Comparison of ENCODE assay signal across 9 mouse cellular contexts in genomic region chr17:78521361-78522153, GRCm38 (mm10). TPM values are rescaled to one million over a fixed set of nuclear protein-coding genes. Genes with fewer than 3 reads are reported as not detected.
DNase-seq lines count a peak whose midpoint lies in the region; ATAC-seq lines count a peak whose summit lies in the region.
"Had no signal": no experiment of that assay in that cellular context is flagged by ENCODE, and none has a peak within 500 bp of the region (broad histone marks: within the 10 kb centered on the region; RNA-seq: fewer than 3 reads in every experiment).

No protein-coding gene starts in this region.

- H3K4me1 ChIP-seq in neural tube, embryonic 11.5 days (ENCODE audit: control insufficient read depth, insufficient read depth, low read length), result peaks cover 8% of the 10 kb centered on the region; the same call in 1 of the 2 replicates
- no peaks in the 10 kb centered on the region for H3K4me1 ChIP-seq in hindbrain, embryonic 16.5 days (ENCODE audit: control insufficient read depth, insufficient read depth, low read depth, low read length)
- no peaks in the 10 kb centered on the region for H3K4me1 ChIP-seq in kidney, embryonic 16.5 days (ENCODE audit: insufficient read depth, low read length)

- peak; percentile 40 for DNase-seq in neural tube, embryonic 11.5 days (ENCODE audit: low spot score)
- DNase-seq in neural tube, embryonic 10.5 days (ENCODE audit: extremely low spot score, low spot score), result no peak
- peak; percentile 76 to 87 for DNase-seq in heart, adult 18-20 months
- DNase-seq in testis, postnatal 10 days (ENCODE audit: low spot score), result peak; percentile 44
- DNase-seq in c-Kit-positive CD71-positive TER-119-positive erythroid progenitor cells, embryonic 14.5 days (ENCODE audit: low spot score), result no peak
- DNase-seq in adrenal gland, adult 8-10 months, result no peak

- H3K27ac ChIP-seq in neural tube, embryonic 11.5 days (ENCODE audit: low read depth, low read length), result peak overlapping the region; percentile 45; the same call in 1 of the 2 replicates
- H3K27ac ChIP-seq in hindbrain, embryonic 16.5 days (ENCODE audit: low read depth, low read length), result no peak overlapping the region
- no peak overlapping the region for H3K27ac ChIP-seq in kidney, embryonic 16.5 days (ENCODE audit: low read length)

- no peaks in the 10 kb centered on the region for H3K9me3 ChIP-seq in neural tube, embryonic 11.5 days (ENCODE audit: control insufficient read depth, low read length)
- H3K9me3 ChIP-seq in hindbrain, embryonic 16.5 days (ENCODE audit: control insufficient read depth, low read length), result no peaks in the 10 kb centered on the region
- no peaks in the 10 kb centered on the region for H3K9me3 ChIP-seq in kidney, embryonic 16.5 days (ENCODE audit: low read length)

- no peak overlapping the region for H3K9ac ChIP-seq in neural tube, embryonic 11.5 days (ENCODE audit: low read length)
- no peak overlapping the region for H3K9ac ChIP-seq in hindbrain, embryonic 16.5 days (ENCODE audit: low read depth, low read length)
- no peak overlapping the region for H3K9ac ChIP-seq in kidney, embryonic 16.5 days (replicated peaks; ENCODE audit: low read length)

- H3K36me3 ChIP-seq in neural tube, embryonic 11.5 days (ENCODE audit: control insufficient read depth, insufficient read depth, low read length), result no peaks in the 10 kb centered on the region
- H3K36me3 ChIP-seq in hindbrain, embryonic 16.5 days (ENCODE audit: control insufficient read depth, insufficient read depth, low read length), result no peaks in the 10 kb centered on the region
- H3K36me3 ChIP-seq in kidney, embryonic 16.5 days (ENCODE audit: insufficient read depth, low read length), result no peaks in the 10 kb centered on the region

- peak; percentile 78 for ATAC-seq in neural tube, embryonic 11.5 days (ENCODE audit: insufficient read depth, low FRiP score, low TSS enrichment)
- ATAC-seq in hindbrain, embryonic 16.5 days, result peak; percentile 82
- no peak for ATAC-seq in kidney, embryonic 16.5 days (ENCODE audit: low FRiP score, low TSS enrichment)

- H3K4me3 ChIP-seq in neural tube, embryonic 11.5 days (ENCODE audit: low read depth, low read length), result no peak overlapping the region
- no peak overlapping the region for H3K4me3 ChIP-seq in hindbrain, embryonic 16.5 days (ENCODE audit: low read length)
- H3K4me3 ChIP-seq in kidney, embryonic 16.5 days (ENCODE audit: low read length), result no peak overlapping the region

- no peak overlapping the region for H3K4me2 ChIP-seq in neural tube, embryonic 11.5 days (ENCODE audit: low read depth)
- H3K4me2 ChIP-seq in hindbrain, embryonic 16.5 days (ENCODE audit: low read length), result no peak overlapping the region
- H3K4me2 ChIP-seq in kidney, embryonic 16.5 days (replicated peaks; ENCODE audit: low read depth, low read length), result no peak overlapping the region

- WGBS in neural tube, embryonic 11.5 days, result 35% methylated on average over 10 of the region's 10 CpGs
- 33% methylated on average over 10 of the region's 10 CpGs for WGBS in hindbrain, embryonic 16.5 days
- 46% methylated on average over 10 of the region's 10 CpGs for WGBS in kidney, embryonic 16.5 days

- no peaks in the 10 kb centered on the region for H3K27me3 ChIP-seq in neural tube, embryonic 11.5 days (ENCODE audit: control insufficient read depth, insufficient read depth, low read length)
- H3K27me3 ChIP-seq in hindbrain, embryonic 16.5 days (replicated peaks; ENCODE audit: control insufficient read depth, insufficient read depth, low read length), result no peaks in the 10 kb centered on the region
- no peaks in the 10 kb centered on the region for H3K27me3 ChIP-seq in kidney, embryonic 16.5 days (ENCODE audit: insufficient read depth, low read length)

RNA-seq across cellular contexts. Expression of gene Vit, which starts 13.7 kb away (rescaled TPM):
- 4.4 and 5.4 TPM in 2 replicates for polyA plus RNA-seq in neural tube, embryonic 11.5 days (2014; fragmentation: Nextera tagmentation; extraction: Ambion mirVana)
- 1 to 10 TPM; 1.2 to 1.5 TPM for total RNA-seq in heart, adult 18-20 months (2021)
- 12.4 and 12.8 TPM in 2 replicates for polyA plus RNA-seq in hindbrain, embryonic 16.5 days (2015; fragmentation: Nextera tagmentation; extraction: Ambion mirVana)
- total RNA-seq in adrenal gland, adult 8-10 months (2022), result 1 to 10 TPM; 2.4 to 3.5 (median 2.6) TPM
- polyA plus RNA-seq in kidney, embryonic 16.5 days (2015; fragmentation: Nextera tagmentation; extraction: Ambion mirVana), result 0.96 and 1.2 TPM in 2 replicates
- polyA plus RNA-seq: limb, embryonic 11.5 days had no signal

Comparison
In these comparisons a context has a peak if more than half of its experiments do, and no peak if none do; other contexts are left out.
1. DNase-seq: peak in neural tube, embryonic 11.5 days (single experiment), heart, adult 18-20 months (2 of 2) and testis, postnatal 10 days (single experiment); none in neural tube, embryonic 10.5 days (single experiment), c-Kit-positive CD71-positive TER-119-positive erythroid progenitor cells, embryonic 14.5 days (single experiment) and adrenal gland, adult 8-10 months (single experiment).